Mouse (Mus musculus): ENCODE results near the gene Gm42674. TPM values are rescaled to one million over a fixed set of nuclear protein-coding genes. Genes with fewer than 3 reads are reported as not detected.
A peak's percentile ranks its signal among the peaks of the same experiment; 100 is the strongest.

Gene Gm42674
- not detected for total RNA-seq (2021)
- long read RNA-seq, experiment 1: 0 reads
- long read RNA-seq, experiment 2: 0 reads

DNA sequence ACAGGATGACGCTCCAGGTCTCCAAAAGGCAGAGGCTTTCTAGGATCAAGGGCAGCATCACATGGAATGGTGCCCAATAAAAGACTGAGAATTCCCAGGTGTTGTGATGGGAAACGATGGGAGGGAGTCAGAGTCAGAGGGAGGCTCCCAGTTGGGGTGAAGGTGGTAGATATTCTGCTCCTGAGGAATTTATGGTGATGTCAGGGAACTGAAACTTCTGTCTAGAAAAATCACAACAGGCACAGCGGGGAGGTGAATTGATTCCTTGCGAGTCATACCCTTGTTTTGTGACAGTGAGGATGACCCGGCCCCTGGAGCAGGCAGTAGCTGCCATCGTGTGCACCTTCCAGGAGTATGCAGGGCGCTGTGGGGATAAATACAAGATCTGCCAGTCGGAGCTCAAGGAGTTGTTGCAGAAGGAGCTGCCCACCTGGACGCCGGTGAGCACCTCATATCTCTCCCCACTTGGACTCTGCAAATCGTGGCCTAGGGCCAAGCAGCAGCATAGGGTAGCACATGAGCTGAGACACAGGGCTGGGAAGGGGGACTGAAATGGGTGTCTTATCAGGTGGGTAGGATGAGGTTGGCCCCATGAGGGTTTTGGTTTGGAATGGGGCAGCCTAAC is at the start of gene Gm42674:
Gene Gm42674, plus strand, starts transcription at position 419 of the 625 bp plus-strand sequence.
- DNase-seq (ENCODE audit: low spot score in 2 of 2): no peak

DNA sequence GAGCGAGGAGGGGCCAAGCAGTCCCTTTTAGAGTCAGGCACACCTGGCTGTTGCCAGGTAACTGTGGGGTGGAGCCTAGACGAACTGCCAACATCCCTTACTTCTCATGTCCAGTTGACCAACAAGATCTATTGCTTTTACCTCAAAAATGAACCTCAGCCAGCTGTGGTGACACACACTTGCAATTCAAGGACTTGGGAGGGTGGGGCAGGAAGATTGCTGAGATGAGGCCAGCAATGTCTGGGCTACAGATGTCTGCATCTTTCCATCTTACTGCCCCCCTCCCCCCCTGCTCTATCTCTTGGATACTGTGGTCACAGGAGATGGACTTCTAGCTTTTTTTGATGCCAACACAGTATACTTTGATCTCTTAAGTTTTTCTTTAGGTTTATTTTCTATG is 49.5 kb upstream of the Gm42674 start:
- DNase-seq (ENCODE audit: low spot score in 2 of 2): no peak

- DNase-seq (ENCODE audit: low spot score in 2 of 2): no peak
These were observed 45.8 kb upstream of the Gm42674 start for GRCm38 (mm10) chr3:90555954-90556353.

DNA sequence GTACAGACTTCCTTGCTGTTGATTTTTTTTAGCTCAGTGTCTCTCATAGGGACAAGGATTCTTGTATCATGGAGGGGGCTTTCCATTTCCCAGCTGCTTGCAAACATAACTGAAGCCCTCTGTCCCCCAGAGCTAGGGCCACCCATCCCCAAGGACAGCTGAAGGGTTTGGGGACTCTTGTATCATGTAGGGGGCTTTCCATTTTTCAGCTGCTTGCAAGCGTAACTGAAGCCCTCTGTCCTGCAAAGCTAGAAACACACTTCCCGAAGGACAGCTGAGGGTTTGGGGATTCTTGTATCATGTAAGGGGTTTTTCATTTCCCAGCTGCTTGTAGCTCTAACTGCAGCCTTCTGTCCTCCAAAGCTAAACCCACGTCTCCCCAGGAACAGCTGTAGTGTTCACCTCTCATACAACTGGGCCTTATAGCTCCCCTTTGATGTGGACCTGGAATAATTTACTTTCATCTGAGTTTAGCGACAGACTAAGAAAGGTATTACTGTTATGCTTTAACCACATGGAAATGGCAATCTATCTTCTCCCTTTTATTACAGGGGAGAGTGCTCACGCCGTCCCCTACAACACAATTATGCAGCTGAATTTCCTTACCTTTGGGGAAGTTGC is 41.6 kb upstream of the Gm42674 start, which contains the start of gene S100a3:
Gene S100a3, plus strand, starts transcription at position 571 of the 621 bp plus-strand sequence.
- DNase-seq (ENCODE audit: low spot score in 2 of 2): no peak

- DNase-seq (ENCODE audit: low spot score in 2 of 2): no peak
These were observed 27.0 kb upstream of the Gm42674 start for GRCm38 (mm10) chr3:90574691-90575090.

GRCm38 (mm10) chr3:90575320-90575719 is 26.4 kb upstream of the Gm42674 start:
- DNase-seq (ENCODE audit: low spot score in 2 of 2): no peak

DNA sequence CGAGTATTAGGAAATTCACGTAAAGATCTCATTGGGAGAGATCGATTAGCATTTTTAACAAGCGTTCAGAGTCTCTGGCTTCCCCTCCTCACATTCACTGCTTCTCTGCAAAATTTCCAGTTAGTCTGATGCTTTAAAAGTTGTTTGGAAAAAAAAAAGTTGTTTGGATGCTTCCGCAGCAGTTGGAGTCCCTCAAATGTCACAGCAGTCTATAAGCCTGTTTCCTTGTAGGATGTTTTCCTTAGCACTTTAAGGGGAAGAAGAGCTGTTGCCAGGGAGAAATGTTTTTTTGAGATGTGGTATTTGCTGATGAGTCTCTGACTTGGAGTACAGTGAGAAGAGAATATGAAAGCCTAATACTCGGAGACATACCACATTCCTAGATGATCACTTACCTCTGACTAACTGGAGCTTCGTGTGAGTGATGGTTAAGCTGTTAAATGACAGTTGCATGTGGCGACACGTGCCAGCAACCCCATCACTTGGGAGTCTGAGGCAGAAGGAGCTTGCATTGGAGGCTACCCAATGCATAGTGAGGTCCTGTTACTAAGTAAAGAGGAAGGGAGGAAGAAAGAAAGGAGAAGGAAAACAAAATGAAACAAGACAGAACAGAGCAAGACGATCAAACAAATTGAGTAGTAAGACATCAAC is 25.2 kb upstream of the Gm42674 start:
- no peak for DNase-seq (ENCODE audit: low spot score in 2 of 2)

- no peak for DNase-seq (ENCODE audit: low spot score in 2 of 2)
These were observed 22.3 kb upstream of the Gm42674 start for GRCm38 (mm10) chr3:90579433-90579832.

DNA sequence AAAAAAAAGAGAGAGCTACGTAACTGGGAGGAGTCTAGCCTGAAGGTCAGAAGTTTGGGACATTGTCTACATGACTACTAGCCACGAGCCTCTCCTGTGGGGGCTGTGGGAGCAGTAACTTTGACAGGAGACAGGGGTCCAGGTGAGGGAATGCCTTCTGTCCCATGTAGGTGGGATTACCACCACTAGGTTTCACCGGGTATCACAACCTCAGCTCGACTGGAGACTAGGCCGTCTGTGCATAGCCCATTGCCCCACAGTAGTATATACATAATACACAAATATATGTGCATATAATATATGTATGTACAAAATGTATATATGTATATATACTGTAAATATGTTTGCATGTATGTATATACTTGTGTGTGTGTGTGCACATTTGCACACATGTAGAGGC is 20.6 kb upstream of the Gm42674 start:
- DNase-seq (ENCODE audit: low spot score in 2 of 2): no peak

DNA sequence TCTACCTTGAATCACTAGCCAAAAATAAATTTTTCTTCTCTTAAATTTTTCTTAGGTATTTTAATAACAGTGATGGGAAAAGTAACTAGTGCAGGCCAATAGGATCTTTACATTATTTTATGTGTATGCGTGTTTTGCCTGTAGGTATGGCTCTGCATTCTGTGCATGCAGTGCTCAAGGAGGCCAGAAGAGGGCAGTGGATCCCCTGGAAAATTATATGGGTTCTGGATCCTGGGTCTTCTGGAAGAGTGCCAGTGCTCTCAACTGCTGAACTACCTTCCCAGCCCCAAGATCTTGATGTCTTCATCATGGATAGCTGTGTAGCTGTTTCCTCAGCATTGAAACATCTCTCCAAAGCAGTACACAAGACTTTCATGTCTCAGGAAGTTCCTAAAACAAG is 19.5 kb upstream of the Gm42674 start:
- DNase-seq (ENCODE audit: low spot score in 2 of 2): no peak

- DNase-seq (ENCODE audit: low spot score in 2 of 2): no peak
These were observed 19.1 kb upstream of the Gm42674 start for GRCm38 (mm10) chr3:90582556-90582955.

DNA sequence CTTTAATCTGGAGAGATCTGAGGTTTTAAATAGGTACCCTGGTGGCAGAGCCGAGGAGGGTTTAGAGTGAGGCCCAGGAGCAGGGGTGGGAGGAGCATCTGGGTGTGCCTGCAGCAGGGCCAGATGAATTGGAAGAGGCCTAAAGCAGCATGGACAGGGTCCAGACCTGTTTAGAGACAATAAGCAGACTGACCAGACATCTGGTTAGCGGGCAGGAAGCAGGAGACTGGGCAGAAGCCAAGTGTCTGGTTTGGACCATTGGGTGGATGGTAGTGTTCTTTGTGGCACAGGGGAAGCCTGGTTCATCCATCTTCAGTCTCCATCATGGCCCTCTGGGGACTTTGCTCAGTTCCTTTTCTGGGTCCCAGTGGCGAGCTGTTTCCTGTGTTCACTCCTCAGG is 17.8 kb upstream of the Gm42674 start:
- no peak for DNase-seq (ENCODE audit: low spot score in 2 of 2)

- DNase-seq (ENCODE audit: low spot score in 2 of 2): peak; percentile 47 to 60
These were observed 16.1 kb upstream of the Gm42674 start for GRCm38 (mm10) chr3:90585595-90585994.

GRCm38 (mm10) chr3:90586016-90586643 is 15.6 kb upstream of the Gm42674 start:
- DNase-seq (ENCODE audit: low spot score in 2 of 2): no peak

GRCm38 (mm10) chr3:90586906-90587305 is 14.8 kb upstream of the Gm42674 start:
- peak; percentile 68 to 70 for DNase-seq (ENCODE audit: low spot score in 2 of 2)

- DNase-seq (ENCODE audit: low spot score in 2 of 2): no peak
These were observed 14.2 kb upstream of the Gm42674 start for GRCm38 (mm10) chr3:90587361-90588101.

GRCm38 (mm10) chr3:90589390-90589789 is 12.3 kb upstream of the Gm42674 start:
- DNase-seq (ENCODE audit: low spot score in 2 of 2): no peak

DNA sequence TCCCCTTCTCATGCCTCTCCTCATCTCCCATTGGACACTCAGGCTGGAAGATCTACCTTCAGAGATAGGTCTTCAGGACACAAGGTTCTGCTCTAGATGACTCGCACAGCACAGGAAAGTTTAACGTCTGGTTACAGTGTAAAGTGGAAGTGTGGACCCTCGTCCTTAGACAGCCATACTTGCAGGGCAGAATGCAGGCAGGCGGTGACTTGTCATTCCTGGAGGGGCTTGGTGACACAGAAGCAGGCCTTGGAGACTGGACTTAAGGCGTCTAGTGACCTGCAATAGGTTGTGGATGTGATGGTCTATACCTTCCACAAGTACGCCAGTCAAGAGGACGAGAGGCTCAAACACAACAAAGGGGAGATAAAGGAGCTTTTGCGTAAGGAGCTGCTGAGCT is 11.8 kb upstream of the Gm42674 start, which contains the start of gene S100a2:
Gene S100a2, plus strand, starts transcription at position 301 of the 400 bp plus-strand sequence.
- no peak for DNase-seq (ENCODE audit: low spot score in 2 of 2)

- DNase-seq (ENCODE audit: low spot score in 2 of 2): no peak
These were observed 7.2 kb upstream of the Gm42674 start for GRCm38 (mm10) chr3:90594466-90594865.

GRCm38 (mm10) chr3:90595556-90595955 is 6.1 kb upstream of the Gm42674 start:
- DNase-seq (ENCODE audit: low spot score in 2 of 2): no peak

DNA sequence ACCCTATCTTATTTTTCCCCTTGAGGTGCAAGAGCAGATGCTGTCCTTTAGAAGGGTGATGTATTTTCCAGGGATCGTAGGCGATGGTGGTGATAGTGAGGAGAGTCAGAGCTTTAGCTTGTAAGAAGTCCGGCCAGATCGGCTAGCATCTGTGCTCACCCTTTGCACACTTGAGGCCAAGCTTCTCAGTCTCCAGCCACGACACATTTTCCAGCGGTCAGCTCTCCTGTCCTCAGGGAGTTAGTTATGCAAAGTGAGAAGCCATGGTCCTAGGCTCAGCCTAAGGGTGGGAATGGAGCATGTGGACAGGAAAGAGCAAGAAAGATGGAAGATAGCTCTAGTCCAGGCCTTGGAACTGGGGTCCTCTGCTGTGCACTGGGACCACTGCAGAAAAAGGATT is 4.9 kb upstream of the Gm42674 start:
- no peak for DNase-seq (ENCODE audit: low spot score in 2 of 2)
